Mouse (Mus musculus): ENCODE measurements around the gene Lrsam1. TPM values are rescaled to one million over a fixed set of nuclear protein-coding genes. Genes with fewer than 3 reads are reported as not detected.

Gene Lrsam1
- polyA plus RNA-seq, 1 experiment from 2014 or later, result 16.6 TPM

GRCm38 (mm10) chr2:32881054-32881453, 80.4 kb downstream of the Lrsam1 start:
- WGBS, result 20% methylated on average over 6 of the region's 6 CpGs
- Histone ChIP-seq H3K27ac (peak overlapping the region; percentile 16; the same call in 1 of the 2 replicates), H3K9ac (no peak overlapping the region), H3K4me2 (no peak overlapping the region), H3K4me1 (peaks cover 55% of the 10 kb centered on the region), H3K27me3 (peaks cover 11% of the 10 kb centered on the region; the same call in 1 of the 2 replicates), H3K4me3 (replicated peaks) (no peak overlapping the region), H3K36me3 (replicated peaks) (no peaks in the 10 kb centered on the region), H3K9me3 (no peaks in the 10 kb centered on the region)
- ATAC-seq (ENCODE audit: low FRiP score), result no peak

- H3K4me1 ChIP-seq, result peaks cover 63% of the 10 kb centered on the region
- no peaks in the 10 kb centered on the region for H3K9me3 ChIP-seq
- no peak overlapping the region for H3K4me3 ChIP-seq (replicated peaks)
- no peaks in the 10 kb centered on the region for H3K36me3 ChIP-seq (replicated peaks)
- no peak overlapping the region for H3K4me2 ChIP-seq
- H3K27me3 ChIP-seq, result peaks cover 11% of the 10 kb centered on the region; the same call in 1 of the 2 replicates
- no peak overlapping the region for H3K27ac ChIP-seq
- no peak overlapping the region for H3K9ac ChIP-seq
- ATAC-seq (ENCODE audit: low FRiP score), result no peak
- WGBS, result 79% methylated on average over 5 of the region's 5 CpGs
These were observed 81.8 kb downstream of the Lrsam1 start for GRCm38 (mm10) chr2:32879593-32879992.

- no peak overlapping the region for H3K9ac ChIP-seq
- peaks cover 73% of the 10 kb centered on the region for H3K4me1 ChIP-seq
These were observed 83.0 kb downstream of the Lrsam1 start for GRCm38 (mm10) chr2:32878396-32878795.

DNA sequence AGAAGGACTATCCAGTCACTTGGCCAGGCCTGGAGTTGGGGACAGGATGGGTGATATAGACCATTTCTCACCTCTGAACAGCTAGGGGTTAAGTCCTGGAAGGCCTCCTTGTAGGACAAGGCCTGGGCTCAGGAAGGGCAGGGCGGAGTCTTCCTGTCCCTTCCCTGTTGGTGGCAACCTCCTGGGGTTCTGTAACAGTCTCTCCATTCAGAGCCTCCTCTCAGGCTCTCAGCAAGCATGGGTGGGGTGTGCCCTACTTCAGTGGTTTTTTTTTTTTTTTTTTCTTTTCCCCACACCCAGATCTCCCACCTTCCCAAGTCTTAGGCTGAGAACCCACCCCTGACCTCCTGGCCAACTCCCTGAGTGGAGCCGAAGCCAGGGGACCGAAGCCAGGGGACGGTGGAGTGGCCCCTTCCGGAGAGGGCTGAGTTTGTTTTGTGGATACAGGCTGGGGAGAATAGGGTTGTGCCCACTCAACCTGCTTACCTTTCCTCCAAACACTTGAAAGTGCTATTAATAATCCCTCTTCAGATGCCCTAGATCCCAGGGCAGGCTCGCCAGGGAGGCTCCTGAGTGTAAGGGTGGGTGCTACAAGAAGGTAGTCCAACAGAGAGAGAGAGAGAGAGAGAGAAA, 83.5 kb downstream of the Lrsam1 start:
- Histone ChIP-seq H3K9me3 (no peaks in the 10 kb centered on the region), H3K4me2 (peak overlapping the region; percentile 94), H3K27ac (no peak overlapping the region), H3K4me3 (replicated peaks) (peak overlapping the region; percentile 68), H3K36me3 (replicated peaks) (no peaks in the 10 kb centered on the region), H3K27me3 (peaks cover 11% of the 10 kb centered on the region; the same call in 1 of the 2 replicates), H3K4me1 (peaks cover 73% of the 10 kb centered on the region), H3K9ac (peak overlapping the region; percentile 90; the same call in 1 of the 2 replicates)
- WGBS, result 52% methylated on average over 6 of the region's 6 CpGs
- ATAC-seq (ENCODE audit: low FRiP score), result no peak

More at GRCm38 (mm10) chr2:32878396-32878795, 83.0 kb downstream of the Lrsam1 start:
- Histone ChIP-seq H3K4me3 (replicated peaks) (no peak overlapping the region), H3K27me3 (peaks cover 11% of the 10 kb centered on the region; the same call in 1 of the 2 replicates), H3K9me3 (no peaks in the 10 kb centered on the region), H3K4me2 (peak overlapping the region; percentile 94), H3K36me3 (replicated peaks) (no peaks in the 10 kb centered on the region), H3K27ac (no peak overlapping the region)
- WGBS, result 67% methylated on average over 3 of the region's 3 CpGs
- ATAC-seq (ENCODE audit: low FRiP score), result no peak

GRCm38 (mm10) chr2:32877303-32877702, 84.1 kb downstream of the Lrsam1 start:
- Histone ChIP-seq H3K4me1 (peaks cover 68% of the 10 kb centered on the region), H3K4me3 (replicated peaks) (peak overlapping the region; percentile 68), H3K27ac (0 out of 2 replicates have a peak overlapping the region, but pooled peaks have one; percentile 25), H3K4me2 (peak overlapping the region; percentile 94), H3K27me3 (peaks cover 11% of the 10 kb centered on the region; the same call in 1 of the 2 replicates), H3K9ac (peak overlapping the region; percentile 90), H3K36me3 (replicated peaks) (no peaks in the 10 kb centered on the region), H3K9me3 (no peaks in the 10 kb centered on the region)
- 29% methylated on average over 5 of the region's 5 CpGs for WGBS
- ATAC-seq (ENCODE audit: low FRiP score), result no peak

DNA sequence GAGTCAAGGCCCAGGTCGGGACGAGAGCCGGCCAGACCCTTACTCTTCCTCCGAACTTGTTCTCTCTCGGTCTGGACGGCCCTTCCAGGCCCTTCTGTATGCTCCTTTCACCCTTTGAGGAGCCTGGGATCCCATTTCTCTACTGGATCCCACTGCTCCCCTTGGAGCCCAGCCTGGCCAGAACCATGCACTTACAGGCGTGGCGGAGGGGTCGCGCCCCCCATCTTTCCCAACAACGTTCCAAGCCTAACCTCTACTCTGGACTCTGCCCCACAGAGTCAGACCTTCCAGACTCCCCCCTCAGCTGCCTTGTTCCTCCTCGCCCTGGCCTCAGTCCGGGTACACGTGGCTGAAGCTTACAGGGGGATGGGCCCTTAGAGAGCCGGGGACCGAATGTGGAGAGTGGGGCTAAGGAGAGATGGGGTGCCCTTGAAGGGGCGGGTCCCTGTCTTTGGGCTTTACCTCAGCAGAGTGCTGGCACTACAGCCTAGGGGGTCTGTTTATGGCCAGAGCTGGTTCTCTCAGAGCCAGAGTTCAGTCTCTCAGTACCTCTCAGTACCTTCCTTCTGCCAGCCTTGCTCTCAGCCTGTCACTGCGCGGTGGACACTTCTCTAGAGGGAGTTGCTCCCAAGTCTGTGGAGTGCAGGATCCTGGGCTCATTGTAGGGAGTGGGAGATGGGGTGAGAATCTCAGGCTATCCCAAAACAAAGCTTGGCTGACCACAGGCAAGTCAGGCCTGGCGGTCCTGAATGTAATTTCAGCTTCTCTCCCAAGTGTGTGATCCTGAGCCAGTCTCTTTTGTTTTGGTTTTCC, 84.7 kb downstream of the Lrsam1 start:
- H3K36me3 ChIP-seq (replicated peaks), result no peaks in the 10 kb centered on the region
- H3K9ac ChIP-seq, result peak overlapping the region; percentile 90
- H3K27ac ChIP-seq, result peak overlapping the region; percentile 86; the same call in 1 of the 2 replicates
- 3% methylated on average over 20 of the region's 20 CpGs for WGBS
- no peaks in the 10 kb centered on the region for H3K9me3 ChIP-seq
- ATAC-seq (ENCODE audit: low FRiP score), result peak; percentile 9; the same call in 1 of the 2 replicates
- peaks cover 11% of the 10 kb centered on the region; the same call in 1 of the 2 replicates for H3K27me3 ChIP-seq
- peak overlapping the region; percentile 68 for H3K4me3 ChIP-seq (replicated peaks)
- peaks cover 66% of the 10 kb centered on the region for H3K4me1 ChIP-seq
- peak overlapping the region; percentile 94 for H3K4me2 ChIP-seq

DNA sequence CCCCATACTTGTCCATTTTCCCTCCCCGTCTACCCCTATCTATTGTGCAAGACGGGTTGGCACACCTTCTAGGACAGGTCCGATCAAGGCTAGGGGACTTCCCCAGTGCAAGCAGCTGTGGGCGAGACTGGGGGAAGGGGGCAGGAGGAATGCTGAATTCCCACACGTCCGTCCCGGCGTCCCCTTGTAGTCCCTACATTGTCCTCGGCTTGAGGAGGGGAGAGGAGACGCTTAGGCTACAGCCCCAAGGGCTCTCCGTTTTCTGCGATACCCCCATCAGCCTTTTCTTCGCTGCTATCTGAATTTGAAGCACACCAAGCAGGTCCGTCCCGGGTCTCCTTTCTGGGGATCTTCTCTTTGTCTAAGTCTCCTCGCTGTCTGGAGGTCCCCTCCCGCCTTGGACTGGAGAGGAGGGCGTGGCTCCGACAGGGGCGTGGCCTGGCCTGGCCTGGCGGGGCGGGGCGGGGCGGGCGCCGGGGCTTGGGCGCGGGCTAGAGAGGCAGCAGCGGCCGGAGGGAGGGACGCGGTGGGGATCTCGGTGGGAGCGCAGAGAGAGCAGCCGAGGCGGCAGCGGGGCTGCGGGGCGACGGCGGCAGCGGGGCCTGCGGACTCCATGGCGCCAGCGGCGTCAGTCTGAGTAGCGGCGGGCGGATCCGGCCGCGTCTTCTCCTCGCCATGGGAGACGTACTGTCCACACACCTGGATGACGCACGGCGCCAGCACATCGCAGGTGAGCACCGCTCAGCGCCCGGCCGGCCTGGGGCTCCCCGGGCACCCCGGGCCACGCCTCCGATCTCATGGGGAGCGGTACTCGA, 85.5 kb downstream of the Lrsam1 start, which contains the start of gene Fam129b:
Gene Fam129b (plus strand): TSS at position 440 of the 815 bp plus-strand sequence.
- H3K27me3 ChIP-seq, result peaks cover 11% of the 10 kb centered on the region; the same call in 1 of the 2 replicates
- no peaks in the 10 kb centered on the region for H3K9me3 ChIP-seq
- peaks cover 58% of the 10 kb centered on the region for H3K4me1 ChIP-seq
- no peaks in the 10 kb centered on the region for H3K36me3 ChIP-seq (replicated peaks)
- H3K4me2 ChIP-seq, result peak within 1 kb of the TSS; percentile 94
- WGBS, result under 1% methylated on average over 54 of the region's 68 CpGs
- H3K4me3 ChIP-seq (replicated peaks), result peak within 1 kb of the TSS; percentile 68
- peak; percentile 91 for ATAC-seq (ENCODE audit: low FRiP score)
- H3K27ac ChIP-seq, result peak within 1 kb of the TSS; percentile 86
- H3K9ac ChIP-seq, result peak within 1 kb of the TSS; percentile 90

Other genes with a start within 250 kb of the Lrsam1 start
- gene Cdk9, start 248.5 kb downstream of the Lrsam1 start, polyA plus RNA-seq (2016; fragmentation: Nextera tagmentation; extraction: Ambion mirVana), result 105 and 110 TPM in 2 replicates
- 30.1 and 35.1 TPM in 2 replicates for gene Sh2d3c, start 240.6 kb downstream of the Lrsam1 start, polyA plus RNA-seq (2016; fragmentation: Nextera tagmentation; extraction: Ambion mirVana)
- gene 6330409D20Rik, start 220.6 kb downstream of the Lrsam1 start, polyA plus RNA-seq (2016; fragmentation: Nextera tagmentation; extraction: Ambion mirVana), result 1.9 and 2.1 TPM in 2 replicates
- 53.3 and 57.0 TPM in 2 replicates for gene Tor2a, start 204.4 kb downstream of the Lrsam1 start, polyA plus RNA-seq (2016; fragmentation: Nextera tagmentation; extraction: Ambion mirVana)
- 0.46 and 0.67 TPM in 2 replicates for gene Ttc16, start 186.0 kb downstream of the Lrsam1 start, polyA plus RNA-seq (2016; fragmentation: Nextera tagmentation; extraction: Ambion mirVana)
- gene Ptrh1, start 185.8 kb downstream of the Lrsam1 start, polyA plus RNA-seq (2016; fragmentation: Nextera tagmentation; extraction: Ambion mirVana), result 3.9 and 5.3 TPM in 2 replicates
- 0.15 and 0.45 TPM in 2 replicates for gene Cfap157, start 177.2 kb downstream of the Lrsam1 start, polyA plus RNA-seq (2016; fragmentation: Nextera tagmentation; extraction: Ambion mirVana)
- 68.5 and 73.5 TPM in 2 replicates for gene Stxbp1, start 114.4 kb downstream of the Lrsam1 start, polyA plus RNA-seq (2016; fragmentation: Nextera tagmentation; extraction: Ambion mirVana)
- 24.6 and 27.3 TPM in 2 replicates for gene Fam129b, start 85.5 kb downstream of the Lrsam1 start, polyA plus RNA-seq (2016; fragmentation: Nextera tagmentation; extraction: Ambion mirVana)
- 115 and 128 TPM in 2 replicates for gene Rpl12, start 55 bp downstream of the Lrsam1 start, polyA plus RNA-seq (2016; fragmentation: Nextera tagmentation; extraction: Ambion mirVana)
- 14.4 and 16.3 TPM in 2 replicates for gene Slc2a8, start 20.5 kb upstream of the Lrsam1 start, polyA plus RNA-seq (2016; fragmentation: Nextera tagmentation; extraction: Ambion mirVana)
- gene Garnl3, start 170.0 kb upstream of the Lrsam1 start, polyA plus RNA-seq (2016; fragmentation: Nextera tagmentation; extraction: Ambion mirVana), result 14.5 and 15.1 TPM in 2 replicates

Measured in forebrain, embryonic 12.5 days (tissue).